Mouse (Mus musculus): ENCODE results near the gene Rhof. TPM values are rescaled to one million over a fixed set of nuclear protein-coding genes. Genes with fewer than 3 reads are reported as not detected.

Gene Rhof
- total RNA-seq (2014; rRNA removed), result 43.5 and 44.4 TPM in 2 replicates
- polyA plus RNA-seq (2015; fragmentation: Nextera tagmentation; extraction: Ambion mirVana), result 36.6 and 36.8 TPM in 2 replicates

GRCm38 (mm10) chr5:123132308-123133071, at the start of gene Rhof:
TSS of gene Rhof (minus strand) at chr5:123132692.
- H3K36me3 ChIP-seq (ENCODE audit: insufficient read depth, low read length), result no peaks in the 10 kb centered on the region; the same call in 1 of the 2 replicates
- peak; percentile 87 for DNase-seq (ENCODE audit: low spot score)
- H3K9me3 ChIP-seq (ENCODE audit: low read length), result no peaks in the 10 kb centered on the region
- no peaks in the 10 kb centered on the region for H3K27me3 ChIP-seq (ENCODE audit: insufficient read depth, low read length)
- H3K4me3 ChIP-seq (ENCODE audit: low read length), result peak within 1 kb of the TSS; percentile 39
- H3K9ac ChIP-seq (replicated peaks; ENCODE audit: low read length), result peak within 1 kb of the TSS; percentile 48
- H3K4me1 ChIP-seq (ENCODE audit: insufficient read depth, low read length), result peaks cover 48% of the 10 kb centered on the region
- ATAC-seq, result peak; percentile 75
- TF ChIP-seq CTCF (IDR thresholded peaks at IDR 0.05; ENCODE audit: low read depth), result peak; percentile 92
- peak within 1 kb of the TSS; percentile 99 for H3K4me2 ChIP-seq (ENCODE audit: low read depth, low read length)
- 1% methylated on average over 43 of the region's 44 CpGs for WGBS
- H3K27ac ChIP-seq, result peak within 1 kb of the TSS; percentile 100

GRCm38 (mm10) chr5:123181536-123181935, 49.0 kb upstream of the Rhof start:
- H3K4me2 ChIP-seq (ENCODE audit: low read depth, low read length), result no peak overlapping the region
- no peak for ATAC-seq
- WGBS, result 81% methylated on average over 6 of the region's 6 CpGs
- H3K27me3 ChIP-seq (ENCODE audit: insufficient read depth, low read length), result no peaks in the 10 kb centered on the region
- no peak for TF ChIP-seq CTCF (IDR thresholded peaks at IDR 0.05; ENCODE audit: low read depth)
- H3K9me3 ChIP-seq (ENCODE audit: low read length), result no peaks in the 10 kb centered on the region
- H3K4me1 ChIP-seq (ENCODE audit: insufficient read depth, low read length), result no peaks in the 10 kb centered on the region
- H3K4me3 ChIP-seq (ENCODE audit: low read length), result no peak overlapping the region
- no peak overlapping the region for H3K27ac ChIP-seq
- DNase-seq (ENCODE audit: low spot score), result no peak
- no peaks in the 10 kb centered on the region for H3K36me3 ChIP-seq (ENCODE audit: insufficient read depth, low read length)
- H3K9ac ChIP-seq (replicated peaks; ENCODE audit: low read length), result no peak overlapping the region

- no peak overlapping the region for H3K4me2 ChIP-seq (ENCODE audit: low read depth, low read length)
- no peak overlapping the region for H3K9ac ChIP-seq (replicated peaks; ENCODE audit: low read length)
- DNase-seq (ENCODE audit: low spot score), result no peak
- H3K4me3 ChIP-seq (ENCODE audit: low read length), result no peak overlapping the region
- ATAC-seq, result no peak
- no peaks in the 10 kb centered on the region for H3K4me1 ChIP-seq (ENCODE audit: insufficient read depth, low read length)
- H3K36me3 ChIP-seq (ENCODE audit: insufficient read depth, low read length), result no peaks in the 10 kb centered on the region
- no peak for TF ChIP-seq CTCF (IDR thresholded peaks at IDR 0.05; ENCODE audit: low read depth)
- H3K9me3 ChIP-seq (ENCODE audit: low read length), result no peaks in the 10 kb centered on the region
- no peak overlapping the region for H3K27ac ChIP-seq
- no peaks in the 10 kb centered on the region for H3K27me3 ChIP-seq (ENCODE audit: insufficient read depth, low read length)
- WGBS, result 92% methylated on average over 15 of the region's 15 CpGs
These were observed 47.9 kb upstream of the Rhof start for GRCm38 (mm10) chr5:123180390-123180789.

GRCm38 (mm10) chr5:123178792-123179191, 46.3 kb upstream of the Rhof start:
- no peak for ATAC-seq
- Histone ChIP-seq H3K36me3 (ENCODE audit: insufficient read depth, low read length) (no peaks in the 10 kb centered on the region), H3K4me1 (ENCODE audit: insufficient read depth, low read length) (no peaks in the 10 kb centered on the region), H3K27ac (no peak overlapping the region), H3K9ac (replicated peaks; ENCODE audit: low read length) (no peak overlapping the region), H3K4me2 (ENCODE audit: low read depth, low read length) (no peak overlapping the region), H3K27me3 (ENCODE audit: insufficient read depth, low read length) (no peaks in the 10 kb centered on the region), H3K9me3 (ENCODE audit: low read length) (no peaks in the 10 kb centered on the region), H3K4me3 (ENCODE audit: low read length) (no peak overlapping the region)
- TF ChIP-seq CTCF (IDR thresholded peaks at IDR 0.05; ENCODE audit: low read depth), result no peak
- DNase-seq (ENCODE audit: low spot score), result no peak
- WGBS, result 96% methylated on average over 5 of the region's 5 CpGs

GRCm38 (mm10) chr5:123171646-123172350, 39.3 kb upstream of the Rhof start:
- ATAC-seq (peak; percentile 86), DNase-seq (ENCODE audit: low spot score) (peak; percentile 88)
- Histone ChIP-seq H3K9me3 (ENCODE audit: low read length) (no peaks in the 10 kb centered on the region), H3K27ac (no peak overlapping the region), H3K4me2 (ENCODE audit: low read depth, low read length) (peak overlapping the region; percentile 47), H3K27me3 (ENCODE audit: insufficient read depth, low read length) (no peaks in the 10 kb centered on the region), H3K4me1 (ENCODE audit: insufficient read depth, low read length) (no peaks in the 10 kb centered on the region), H3K36me3 (ENCODE audit: insufficient read depth, low read length) (peaks cover 2% of the 10 kb centered on the region; the same call in 1 of the 2 replicates), H3K9ac (replicated peaks; ENCODE audit: low read length) (no peak overlapping the region), H3K4me3 (ENCODE audit: low read length) (peak overlapping the region; percentile 13; the same call in 1 of the 2 replicates)
- TF ChIP-seq CTCF (IDR thresholded peaks at IDR 0.05; ENCODE audit: low read depth), result peak; percentile 99
- 13% methylated on average over 22 of the region's 22 CpGs for WGBS

GRCm38 (mm10) chr5:123170365-123170764, 37.9 kb upstream of the Rhof start:
- Histone ChIP-seq H3K27ac (no peak overlapping the region), H3K27me3 (ENCODE audit: insufficient read depth, low read length) (no peaks in the 10 kb centered on the region), H3K4me1 (ENCODE audit: insufficient read depth, low read length) (no peaks in the 10 kb centered on the region), H3K9ac (replicated peaks; ENCODE audit: low read length) (no peak overlapping the region), H3K9me3 (ENCODE audit: low read length) (no peaks in the 10 kb centered on the region), H3K4me3 (ENCODE audit: low read length) (no peak overlapping the region), H3K36me3 (ENCODE audit: insufficient read depth, low read length) (peaks cover 14% of the 10 kb centered on the region), H3K4me2 (ENCODE audit: low read depth, low read length) (no peak overlapping the region)
- TF ChIP-seq CTCF (IDR thresholded peaks at IDR 0.05; ENCODE audit: low read depth), result no peak
- DNase-seq (ENCODE audit: low spot score) (no peak), ATAC-seq (no peak)
- 82% methylated on average over 9 of the region's 9 CpGs for WGBS
